Mouse (Mus musculus) spleen, adult 2 months (tissue): ENCODE data around the gene Sf3b6. TPM values are rescaled to one million over a fixed set of nuclear protein-coding genes. Genes with fewer than 3 reads are reported as not detected.

Source experiments
- DNase-seq, 2 experiments: peaks; one replicate each; pipeline versions ENCODE4 v3.0.0 to v3.0.0-alpha.2; 2012 to 2021; ENCODE audit warnings: low spot score in 2 of 2, low read depth in 1 of 2
- H3K27ac ChIP-seq: fragments of 200-500 bp; 2 replicates; pipeline ENCODE4 v1.5.1; 2012; ENCODE audit warnings: low read length, inconsistent platforms; ENCODE audit not compliant: insufficient read depth
- H3K27me3 ChIP-seq: fragments of 200-500 bp; 2 replicates; pipeline ENCODE4 v1.6.1; 2012; ENCODE audit warnings: mild to moderate bottlenecking, moderate library complexity, low read length, inconsistent platforms; ENCODE audit not compliant: control insufficient read depth, insufficient read depth
- H3K36me3 ChIP-seq: fragments of 200-500 bp; 2 replicates; pipeline ENCODE4 v1.6.1; 2012; ENCODE audit warnings: mild to moderate bottlenecking, low read length, inconsistent platforms; ENCODE audit not compliant: control insufficient read depth, insufficient read depth
- H3K4me1 ChIP-seq: fragments of 200-500 bp; 2 replicates; pipeline ENCODE4 v1.6.1; 2011; ENCODE audit warnings: inconsistent platforms; ENCODE audit not compliant: control insufficient read depth, insufficient read depth, insufficient read length
- H3K4me3 ChIP-seq: fragments of 200-500 bp; 2 replicates; pipeline ENCODE4 v1.5.1; 2011; ENCODE audit warnings: mild to moderate bottlenecking, inconsistent platforms; ENCODE audit not compliant: insufficient read depth, insufficient read length; ENCODE audit errors: extremely low read depth
- CTCF ChIP-seq: fragments of 200-500 bp; IDR thresholded peaks from 2 replicates; pipeline ENCODE4 v1.5.1; 2011; ENCODE audit warnings: mild to moderate bottlenecking, inconsistent platforms; ENCODE audit not compliant: insufficient read depth, insufficient read length, insufficient replicate concordance; ENCODE audit errors: extremely low read depth
- POLR2A ChIP-seq: fragments of 200-500 bp; IDR thresholded peaks from 2 replicates; pipeline ENCODE4 v1.6.1; 2011; ENCODE audit warnings: low read depth, low read length, inconsistent platforms
- WGBS: fragments of 180-500 bp; shearing (Covaris S2); methylation state at CpG from one replicate; pipeline ENCODE4 v1.1.7; 2018; 5-methylcytosine and 5-hydroxymethylcytosine counted together
- polyA plus RNA-seq: library from polyadenylated mRNA; depleted of rRNA; stranded (reverse); fragments of >200 nt; gene quantifications from 2 replicates; pipeline ENCODE4 v1.2.3, GENCODE M21; 2012; rRNA removed

The Sf3b6 gene
- polyA plus RNA-seq, 1 experiment = 33.8 TPM

- 69% methylated on average over 5 of the region's 5 CpGs for WGBS
- no peak for DNase-seq
- no peak for TF ChIP-seq POLR2A
- H3K27ac ChIP-seq = peak overlapping the region; percentile 38; the same call in 1 of the 2 replicates
- H3K4me1 ChIP-seq = 0 out of 2 replicates have a peak, but pooled peaks cover 4% of the 10 kb centered on the region
- peak overlapping the region; percentile 13; the same call in 1 of the 2 replicates for H3K4me3 ChIP-seq
- no peaks in the 10 kb centered on the region for H3K27me3 ChIP-seq
- H3K36me3 ChIP-seq = no peaks in the 10 kb centered on the region
These were observed 55.7 kb downstream of the Sf3b6 start for GRCm38 (mm10) chr12:4872983-4873477.

DNA sequence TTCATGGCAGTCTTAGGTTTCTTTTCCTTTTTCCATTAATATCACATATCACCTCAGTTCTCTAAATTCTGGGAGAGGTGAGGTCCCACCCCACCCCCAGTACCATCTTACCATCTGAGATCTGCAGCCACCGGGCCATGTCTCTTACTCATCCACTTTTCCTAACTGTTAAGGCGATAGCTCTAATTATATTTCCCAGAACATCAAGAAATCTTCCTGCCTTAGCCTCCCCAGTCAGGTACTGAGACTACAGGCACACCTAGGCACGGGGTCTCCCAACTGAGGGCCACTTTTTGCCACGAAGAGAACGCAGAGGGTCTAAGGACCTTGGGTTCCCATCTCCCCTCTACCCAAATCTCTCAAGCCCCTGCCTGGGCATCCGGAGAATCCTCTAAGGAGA lies 56.2 kb downstream of the Sf3b6 start:
- DNase-seq = no peak
- Histone ChIP-seq H3K27ac (0 out of 2 replicates have a peak overlapping the region, but pooled peaks have one; percentile 38), H3K27me3 (no peaks in the 10 kb centered on the region), H3K36me3 (no peaks in the 10 kb centered on the region), H3K4me1 (0 out of 2 replicates have a peak, but pooled peaks cover 4% of the 10 kb centered on the region), H3K4me3 (peak overlapping the region; percentile 39; the same call in 1 of the 2 replicates)
- TF ChIP-seq POLR2A = no peak
- 74% methylated on average over 6 of the region's 6 CpGs for WGBS

DNA sequence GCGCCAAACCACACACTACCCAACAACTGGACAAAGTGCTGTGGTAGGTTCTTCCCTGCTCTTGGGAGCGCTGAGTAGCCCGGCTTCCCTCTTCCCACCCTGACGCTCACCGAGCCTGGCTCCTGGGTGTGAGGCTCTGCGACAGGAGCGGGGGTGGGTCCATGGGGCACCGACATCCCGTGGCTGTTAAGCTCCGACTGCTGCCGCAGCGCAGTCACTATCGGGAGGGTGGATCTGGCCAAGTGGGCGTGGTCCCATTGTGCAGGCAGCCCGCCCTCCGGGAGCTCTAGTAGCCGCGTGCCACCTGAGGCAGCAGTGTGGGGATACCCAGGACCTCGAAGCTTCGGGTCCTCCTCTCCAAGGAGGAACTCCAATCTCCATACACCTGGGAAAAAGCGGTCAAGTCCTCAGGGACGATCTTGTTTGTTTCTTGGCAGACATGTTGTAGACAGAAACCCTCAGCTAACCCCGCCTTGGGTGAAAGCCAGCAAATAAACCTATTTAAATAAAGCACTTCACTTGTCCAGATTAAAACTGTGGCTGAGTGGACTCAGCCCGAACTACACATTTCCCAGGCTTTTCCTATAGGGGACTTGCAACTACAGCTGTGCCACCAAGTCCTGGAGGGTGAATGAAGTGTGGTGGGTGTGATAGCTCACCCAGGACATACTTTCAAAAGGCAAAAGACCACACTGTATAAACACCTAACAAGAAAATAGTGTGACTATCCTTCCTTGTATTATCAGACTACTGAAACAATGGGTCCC lies 57.0 kb downstream of the Sf3b6 start, which contains the start of gene Mfsd2b:
Gene Mfsd2b (minus strand): TSS at position 199 of the 767 bp plus-strand sequence.
- TF ChIP-seq POLR2A (no peak), CTCF (no peak)
- peak within 1 kb of the TSS; percentile 38; the same call in 1 of the 2 replicates for H3K27ac ChIP-seq
- peak within 1 kb of the TSS; percentile 39; the same call in 1 of the 2 replicates for H3K4me3 ChIP-seq
- peaks cover under 1% of the 10 kb centered on the region; the same call in 1 of the 2 replicates for H3K36me3 ChIP-seq
- peak in 1 of 2 experiments; percentile 43 for DNase-seq
- H3K27me3 ChIP-seq = no peaks in the 10 kb centered on the region
- WGBS = 4% methylated on average over 24 of the region's 24 CpGs
- H3K4me1 ChIP-seq = 0 out of 2 replicates have a peak, but pooled peaks cover 4% of the 10 kb centered on the region

DNA sequence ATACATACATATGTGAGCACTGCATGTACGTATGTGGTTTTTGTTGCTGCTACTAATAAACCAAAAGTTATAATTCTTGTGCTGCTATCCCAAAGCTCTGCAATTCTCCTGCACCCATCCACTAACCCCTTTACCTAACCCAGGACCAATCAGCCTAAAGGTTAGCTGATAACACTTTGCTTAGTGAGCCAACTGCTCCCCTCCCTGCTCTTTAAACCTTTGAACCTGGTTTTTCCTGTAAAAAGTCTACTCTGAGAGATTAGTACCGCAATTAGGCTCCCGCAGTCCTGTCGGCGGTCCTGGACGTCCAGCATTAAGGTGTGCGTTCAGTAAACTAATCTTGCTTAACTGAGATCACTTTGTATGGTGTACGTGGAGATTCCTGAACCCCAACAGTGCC lies 58.3 kb downstream of the Sf3b6 start:
- TF ChIP-seq CTCF = no peak
- no peak for TF ChIP-seq POLR2A
- Histone ChIP-seq H3K36me3 (peaks cover 2% of the 10 kb centered on the region; the same call in 1 of the 2 replicates), H3K4me3 (no peak overlapping the region), H3K27me3 (no peaks in the 10 kb centered on the region), H3K27ac (no peak overlapping the region), H3K4me1 (0 out of 2 replicates have a peak, but pooled peaks cover 4% of the 10 kb centered on the region)
- DNase-seq = no peak
- WGBS = 91% methylated on average over 8 of the region's 8 CpGs

Other genes with a start within 250 kb of the Sf3b6 start
- 33.6 and 38.9 TPM in 2 replicates for gene Itsn2, start 224.9 kb upstream of the Sf3b6 start, polyA plus RNA-seq
- not detected in 2 replicates for gene Gm3625, start 224.6 kb upstream of the Sf3b6 start, polyA plus RNA-seq
- gene Fam228a, start 79.1 kb upstream of the Sf3b6 start, polyA plus RNA-seq = 0.04 and 0.07 TPM in 2 replicates
- gene Pfn4, start 48.5 kb upstream of the Sf3b6 start, polyA plus RNA-seq = 0.06 and 0.18 TPM in 2 replicates
- gene Fam228b, start 48.3 kb upstream of the Sf3b6 start, polyA plus RNA-seq = 0.16 and 0.33 TPM in 2 replicates
- gene Fkbp1b, start 24.0 kb downstream of the Sf3b6 start, polyA plus RNA-seq = 3.2 and 3.4 TPM in 2 replicates
- gene Wdcp, start 25.8 kb downstream of the Sf3b6 start, polyA plus RNA-seq = 4.8 and 5.5 TPM in 2 replicates
- gene Mfsd2b, start 56.8 kb downstream of the Sf3b6 start, polyA plus RNA-seq = 37.4 and 38.2 TPM in 2 replicates
- gene Ubxn2a, start 90.2 kb downstream of the Sf3b6 start, polyA plus RNA-seq = 1.8 and 2.8 TPM in 2 replicates
- gene Atad2b, start 99.8 kb downstream of the Sf3b6 start, polyA plus RNA-seq = 17.3 and 19.8 TPM in 2 replicates